Mouse (Mus musculus) embryonic fibroblast, embryonic 13.5 days (primary cell): ENCODE measurements around the gene Flywch1.

ENCODE experiments used
- CTCF ChIP-seq: IDR thresholded peaks from 2 replicates; pipeline ENCODE4 v1.5.1; 2011; ENCODE audit warnings: mild to moderate bottlenecking, control low read depth, low read length, moderate library complexity, borderline replicate concordance; ENCODE audit not compliant: insufficient read depth
- POLR2A ChIP-seq: IDR thresholded peaks from 2 replicates; pipeline ENCODE4 v1.6.1; 2011; ENCODE audit warnings: low read depth, mild to moderate bottlenecking, control low read depth, low read length, moderate library complexity

DNA sequence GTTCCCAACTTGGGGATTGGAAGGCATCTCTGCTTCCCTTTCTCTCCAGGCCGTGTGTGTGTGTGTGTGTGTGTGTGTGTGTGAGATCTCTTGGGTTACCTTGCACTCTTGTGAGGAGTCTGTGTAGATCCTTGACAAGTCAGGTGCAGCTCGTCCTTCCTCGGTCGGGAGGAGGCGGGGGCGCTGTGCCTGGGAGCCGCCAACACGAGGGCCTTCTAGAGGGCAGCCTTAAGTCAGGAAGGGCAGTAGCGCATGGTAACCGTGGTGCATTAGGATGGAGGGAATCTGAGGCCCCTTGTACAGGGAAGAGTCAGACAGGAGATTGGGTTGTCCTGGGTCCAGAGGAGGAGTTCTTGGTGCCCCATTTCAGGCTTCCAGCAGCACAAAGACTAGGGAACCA, 4.8 kb upstream of the Flywch1 start:
- no peak for TF ChIP-seq POLR2A
- TF ChIP-seq CTCF, result no peak
